Mouse (Mus musculus) E14TG2a.4 (cell line): ENCODE results near the gene Slc7a1.

Experiments
- H3K27me3 ChIP-seq: 2 replicates; pipeline ENCODE4 v1.6.1; 2014; ENCODE audit warnings: low read length, control low read depth; ENCODE audit not compliant: insufficient read depth
- H3K36me3 ChIP-seq: 2 replicates; pipeline ENCODE4 v1.6.1; 2014; ENCODE audit warnings: low read length, control low read depth; ENCODE audit not compliant: insufficient read depth
- H3K4me1 ChIP-seq: replicated peaks from 2 replicates; pipeline ENCODE4 v1.6.1; 2014; ENCODE audit warnings: low read depth, low read length, control low read depth
- H3K4me3 ChIP-seq: replicated peaks from 2 replicates; pipeline ENCODE4 v1.5.1; 2014; ENCODE audit warnings: mild to moderate bottlenecking, low read length
- H3K9me3 ChIP-seq: 2 replicates; pipeline ENCODE4 v1.6.1; 2014; ENCODE audit warnings: low read length, control low read depth
- CTCF ChIP-seq: conservative IDR thresholded peaks from 2 replicates; pipeline ENCODE4 v1.5.1; 2014; ENCODE audit warnings: low read length
- NANOG ChIP-seq: IDR thresholded peaks from 2 replicates; pipeline ENCODE4 v1.6.1; 2014; ENCODE audit warnings: borderline replicate concordance, low read length, mixed read lengths
- POU5F1 ChIP-seq: IDR thresholded peaks from 2 replicates; pipeline ENCODE4 v1.6.1; 2014; ENCODE audit warnings: low read length, borderline replicate concordance

Slc7a1 gene

DNA sequence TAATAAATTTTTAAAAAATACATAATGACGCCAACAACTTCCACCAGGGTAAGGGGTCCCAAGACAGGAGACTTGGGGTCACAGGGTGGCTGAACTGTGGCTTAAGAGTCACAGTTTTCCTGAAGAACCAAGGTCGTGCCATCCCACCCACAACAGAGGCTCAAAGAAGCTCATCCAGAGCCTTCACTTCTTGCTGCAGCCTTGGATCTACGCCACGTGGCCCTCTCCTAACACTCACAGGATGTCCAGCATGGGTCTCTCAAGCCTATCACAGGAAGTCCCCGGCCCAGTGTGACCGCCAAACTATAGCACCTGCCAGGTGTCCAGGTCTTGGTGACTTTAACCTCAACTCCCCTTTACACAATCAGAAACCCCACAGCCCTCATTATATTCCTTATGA is 42.5 kb downstream of the Slc7a1 start:
- TF ChIP-seq CTCF: no peak
- Histone ChIP-seq H3K4me3 (no peak overlapping the region), H3K9me3 (no peaks in the 10 kb centered on the region), H3K4me1 (peaks cover 40% of the 10 kb centered on the region), H3K27me3 (no peaks in the 10 kb centered on the region), H3K36me3 (peaks cover 66% of the 10 kb centered on the region)

GRCm38 (mm10) chr5:148355822-148356221 is 43.9 kb downstream of the Slc7a1 start:
- Histone ChIP-seq H3K4me3 (no peak overlapping the region), H3K4me1 (peaks cover 40% of the 10 kb centered on the region), H3K36me3 (peaks cover 69% of the 10 kb centered on the region), H3K9me3 (no peaks in the 10 kb centered on the region), H3K27me3 (no peaks in the 10 kb centered on the region)
- no peak for TF ChIP-seq POU5F1
- TF ChIP-seq NANOG: no peak
- TF ChIP-seq CTCF: no peak

DNA sequence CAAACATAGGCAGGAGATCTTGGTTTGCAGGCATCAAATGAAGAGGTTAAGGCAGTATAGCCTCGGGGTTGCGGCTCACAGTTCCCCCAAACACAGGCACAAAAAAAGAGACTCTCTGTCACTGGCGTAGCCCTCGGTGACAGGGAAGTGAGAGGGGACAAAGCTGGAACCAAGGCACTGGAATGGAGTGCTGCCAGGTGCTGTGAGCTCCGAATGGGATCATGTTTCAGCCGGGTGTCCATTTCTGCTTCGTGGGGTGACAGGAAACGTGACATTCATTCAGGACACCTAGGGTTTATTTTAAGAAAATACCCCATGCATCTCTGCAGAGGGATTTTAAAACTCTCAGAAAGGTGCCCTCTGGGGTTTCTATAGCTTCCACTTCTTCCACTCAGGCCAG is 45.2 kb downstream of the Slc7a1 start:
- no peaks in the 10 kb centered on the region for H3K9me3 ChIP-seq
- no peaks in the 10 kb centered on the region for H3K27me3 ChIP-seq
- H3K4me1 ChIP-seq: peaks cover 41% of the 10 kb centered on the region
- H3K36me3 ChIP-seq: peaks cover 69% of the 10 kb centered on the region
- no peak overlapping the region for H3K4me3 ChIP-seq
- no peak for TF ChIP-seq NANOG
- no peak for TF ChIP-seq CTCF
- TF ChIP-seq POU5F1: no peak

- peaks cover 63% of the 10 kb centered on the region for H3K36me3 ChIP-seq
- H3K4me3 ChIP-seq: no peak overlapping the region
- TF ChIP-seq CTCF (no peak), POU5F1 (no peak), NANOG (no peak)
Observed at GRCm38 (mm10) chr5:148353429-148353828, 46.3 kb downstream of the Slc7a1 start.

GRCm38 (mm10) chr5:148349327-148350011 is 50.2 kb downstream of the Slc7a1 start:
- H3K27me3 ChIP-seq: no peaks in the 10 kb centered on the region
- H3K36me3 ChIP-seq: peaks cover 60% of the 10 kb centered on the region
- no peak for TF ChIP-seq CTCF
- TF ChIP-seq NANOG: no peak
- no peak for TF ChIP-seq POU5F1
- H3K4me1 ChIP-seq: peaks cover 41% of the 10 kb centered on the region
- H3K9me3 ChIP-seq: no peaks in the 10 kb centered on the region
- H3K4me3 ChIP-seq: no peak overlapping the region

More at GRCm38 (mm10) chr5:148353429-148353828, 46.3 kb downstream of the Slc7a1 start:
- H3K9me3 ChIP-seq: no peaks in the 10 kb centered on the region
- no peaks in the 10 kb centered on the region for H3K27me3 ChIP-seq
- H3K4me1 ChIP-seq: peaks cover 41% of the 10 kb centered on the region

DNA sequence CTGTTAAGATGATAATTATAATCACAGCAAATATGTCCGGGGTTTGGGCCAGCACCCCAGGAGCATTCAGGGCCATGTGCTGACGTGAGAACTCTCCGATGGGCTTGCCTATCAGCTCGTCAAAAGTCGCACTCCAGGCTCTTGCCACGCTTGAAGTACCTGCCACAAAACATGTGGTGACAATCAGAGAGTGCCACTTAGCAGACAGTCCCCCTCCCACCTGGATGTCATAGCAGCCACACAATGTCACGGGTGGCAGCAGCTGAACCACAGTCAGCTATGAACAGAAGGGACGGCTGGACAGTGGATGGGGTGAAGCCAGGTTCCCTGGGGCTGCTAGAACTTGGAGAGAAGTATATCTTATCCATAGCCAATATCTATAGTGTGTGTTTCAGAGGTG is 51.6 kb downstream of the Slc7a1 start:
- no peak overlapping the region for H3K4me3 ChIP-seq

DNA sequence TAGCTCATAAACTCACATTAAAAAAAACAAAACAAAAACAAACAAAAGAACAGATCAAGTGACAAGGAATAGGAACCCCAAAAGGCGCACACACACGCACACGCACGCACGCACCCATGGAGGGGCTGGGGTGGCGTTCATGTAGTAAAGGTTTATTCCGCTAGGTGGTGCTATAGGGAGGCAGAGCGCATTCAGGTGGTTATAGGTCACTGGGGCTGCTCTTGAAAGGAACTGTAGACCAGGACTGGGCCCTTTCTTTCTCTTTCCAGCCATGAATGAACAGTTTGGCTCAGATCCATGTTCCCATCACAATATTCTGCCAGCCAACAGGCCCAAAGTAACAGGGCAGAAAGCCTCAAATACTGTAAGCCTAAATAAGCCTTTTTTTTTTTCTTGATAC is 53.2 kb downstream of the Slc7a1 start:
- TF ChIP-seq NANOG (no peak), CTCF (peak; percentile 74)
- H3K36me3 ChIP-seq: peaks cover 51% of the 10 kb centered on the region
- peaks cover 39% of the 10 kb centered on the region for H3K4me1 ChIP-seq
- no peaks in the 10 kb centered on the region for H3K9me3 ChIP-seq
- no peaks in the 10 kb centered on the region for H3K27me3 ChIP-seq
- H3K4me3 ChIP-seq: no peak overlapping the region

More for the DNA sequence above, 51.6 kb downstream of the Slc7a1 start:
- no peaks in the 10 kb centered on the region for H3K9me3 ChIP-seq
- TF ChIP-seq CTCF (no peak), NANOG (no peak), POU5F1 (no peak)
- H3K4me1 ChIP-seq: peaks cover 34% of the 10 kb centered on the region
- H3K36me3 ChIP-seq: peaks cover 56% of the 10 kb centered on the region
- no peaks in the 10 kb centered on the region for H3K27me3 ChIP-seq

DNA sequence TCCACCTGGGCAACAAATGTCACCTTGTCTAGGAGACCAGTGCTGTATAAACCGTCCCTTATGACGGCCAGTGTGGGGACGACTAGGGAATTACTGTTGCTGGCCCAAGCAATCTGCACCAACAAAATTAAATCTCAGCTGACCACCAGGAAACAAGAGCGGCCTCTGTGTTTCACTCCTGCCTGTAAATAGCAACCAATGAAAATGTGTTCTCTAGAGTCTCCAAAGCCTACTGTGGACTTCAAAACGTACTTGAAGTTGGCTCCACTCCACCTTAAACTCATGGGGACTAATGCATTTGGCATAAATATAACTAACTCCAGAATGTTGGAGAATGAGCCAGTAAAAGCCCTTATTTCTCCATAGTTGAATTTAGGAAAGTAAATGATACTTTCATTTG is 55.3 kb downstream of the Slc7a1 start:
- Histone ChIP-seq H3K9me3 (no peaks in the 10 kb centered on the region), H3K4me3 (no peak overlapping the region), H3K27me3 (no peaks in the 10 kb centered on the region), H3K36me3 (peaks cover 69% of the 10 kb centered on the region), H3K4me1 (peaks cover 21% of the 10 kb centered on the region)
- TF ChIP-seq POU5F1 (no peak), NANOG (no peak), CTCF (no peak)

DNA sequence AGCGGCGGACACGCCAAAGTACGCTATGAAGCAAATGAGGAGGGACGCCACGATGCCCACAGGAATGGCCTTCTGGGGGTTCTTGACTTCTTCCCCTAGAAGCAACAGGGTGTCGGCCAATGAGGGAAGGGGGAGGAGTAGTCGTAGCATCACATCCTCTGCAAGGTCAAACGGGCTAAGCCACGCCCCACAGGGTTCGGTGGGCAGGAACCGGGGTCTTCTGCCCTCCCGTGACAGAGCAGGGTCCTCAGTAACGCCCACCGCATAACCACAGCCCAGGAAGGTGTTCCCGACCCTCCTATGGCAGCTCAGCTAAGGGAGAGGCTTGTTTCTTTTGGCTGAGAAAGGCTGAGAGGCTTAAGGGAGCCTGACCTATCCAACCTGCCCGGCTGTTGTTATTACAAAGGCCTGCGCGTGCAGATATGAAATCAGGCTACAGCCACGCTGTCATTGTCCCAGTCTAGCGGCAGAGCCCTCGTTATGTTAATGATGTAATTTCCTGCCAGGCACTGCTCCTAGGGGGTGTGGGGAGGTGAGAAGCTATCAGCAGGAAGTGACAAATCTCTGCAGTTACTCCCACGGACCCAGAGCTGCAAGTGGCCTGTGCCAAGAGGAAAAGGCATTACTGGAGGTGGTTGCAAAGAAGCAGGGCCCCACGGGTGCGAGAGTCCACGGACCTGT is 57.5 kb downstream of the Slc7a1 start:
- peaks cover 16% of the 10 kb centered on the region for H3K4me1 ChIP-seq
- H3K4me3 ChIP-seq: peak overlapping the region; percentile 61
- no peaks in the 10 kb centered on the region for H3K9me3 ChIP-seq
- H3K36me3 ChIP-seq: peaks cover 76% of the 10 kb centered on the region
- no peaks in the 10 kb centered on the region for H3K27me3 ChIP-seq
- TF ChIP-seq NANOG (no peak), CTCF (no peak), POU5F1 (no peak)
